Mouse (Mus musculus) kidney, postnatal 10 days (tissue): ENCODE results near the gene Slc27a2.

ENCODE experiments used
- DNase-seq: peaks from one replicate; pipeline ENCODE4 v3.0.0; 2021; ENCODE audit warnings: mixed read lengths

Gene Slc27a2

GRCm38 (mm10) chr2:126555533-126555932 is 3.3 kb downstream of the Slc27a2 start:
- DNase-seq, result peak; percentile 44

GRCm38 (mm10) chr2:126560094-126560493 is 7.9 kb downstream of the Slc27a2 start:
- DNase-seq, result no peak

GRCm38 (mm10) chr2:126563411-126564105 is 11.4 kb downstream of the Slc27a2 start:
- peak; percentile 47 for DNase-seq

- DNase-seq, result peak; percentile 22
Observed at GRCm38 (mm10) chr2:126572163-126572562, 20.0 kb downstream of the Slc27a2 start.

GRCm38 (mm10) chr2:126572747-126573146 is 20.5 kb downstream of the Slc27a2 start:
- DNase-seq, result no peak

GRCm38 (mm10) chr2:126575391-126576176 is 23.4 kb downstream of the Slc27a2 start:
- DNase-seq, result peak; percentile 35

GRCm38 (mm10) chr2:126577362-126577761 is 25.2 kb downstream of the Slc27a2 start:
- DNase-seq, result no peak

- no peak for DNase-seq
Observed at GRCm38 (mm10) chr2:126579282-126579681, 27.1 kb downstream of the Slc27a2 start.

- DNase-seq, result no peak
Observed at GRCm38 (mm10) chr2:126583960-126584359, 31.8 kb downstream of the Slc27a2 start.

- no peak for DNase-seq
Observed at GRCm38 (mm10) chr2:126584621-126585369, 32.6 kb downstream of the Slc27a2 start.

- DNase-seq, result no peak
Observed at GRCm38 (mm10) chr2:126587468-126587867, 35.3 kb downstream of the Slc27a2 start.

GRCm38 (mm10) chr2:126591304-126591703 is 39.1 kb downstream of the Slc27a2 start:
- DNase-seq, result no peak

- peak; percentile 82 for DNase-seq
Observed at GRCm38 (mm10) chr2:126593831-126594610, 41.8 kb downstream of the Slc27a2 start.

- no peak for DNase-seq
Observed at GRCm38 (mm10) chr2:126596347-126597072, 44.3 kb downstream of the Slc27a2 start.

- peak; percentile 29 for DNase-seq
Observed at GRCm38 (mm10) chr2:126597279-126598241, 45.4 kb downstream of the Slc27a2 start.

- DNase-seq, result no peak
Observed at GRCm38 (mm10) chr2:126598359-126598758, 46.2 kb downstream of the Slc27a2 start.

- peak; percentile 34 for DNase-seq
Observed at GRCm38 (mm10) chr2:126599005-126599404, 46.8 kb downstream of the Slc27a2 start.

GRCm38 (mm10) chr2:126600533-126600932 is 48.3 kb downstream of the Slc27a2 start:
- DNase-seq, result no peak

- DNase-seq, result no peak
Observed at GRCm38 (mm10) chr2:126601918-126602600, 49.9 kb downstream of the Slc27a2 start.
